Mouse (Mus musculus) brain, adult 2 months (tissue): Measurements from ENCODE around the gene Hao2.
A peak's percentile ranks its signal among the peaks of the same experiment; 100 is the strongest.

Experiments
- DNase-seq: peaks from one replicate; pipeline ENCODE4 v3.0.0; 2011; ENCODE audit warnings: low read depth, low spot score

The Hao2 gene

DNA sequence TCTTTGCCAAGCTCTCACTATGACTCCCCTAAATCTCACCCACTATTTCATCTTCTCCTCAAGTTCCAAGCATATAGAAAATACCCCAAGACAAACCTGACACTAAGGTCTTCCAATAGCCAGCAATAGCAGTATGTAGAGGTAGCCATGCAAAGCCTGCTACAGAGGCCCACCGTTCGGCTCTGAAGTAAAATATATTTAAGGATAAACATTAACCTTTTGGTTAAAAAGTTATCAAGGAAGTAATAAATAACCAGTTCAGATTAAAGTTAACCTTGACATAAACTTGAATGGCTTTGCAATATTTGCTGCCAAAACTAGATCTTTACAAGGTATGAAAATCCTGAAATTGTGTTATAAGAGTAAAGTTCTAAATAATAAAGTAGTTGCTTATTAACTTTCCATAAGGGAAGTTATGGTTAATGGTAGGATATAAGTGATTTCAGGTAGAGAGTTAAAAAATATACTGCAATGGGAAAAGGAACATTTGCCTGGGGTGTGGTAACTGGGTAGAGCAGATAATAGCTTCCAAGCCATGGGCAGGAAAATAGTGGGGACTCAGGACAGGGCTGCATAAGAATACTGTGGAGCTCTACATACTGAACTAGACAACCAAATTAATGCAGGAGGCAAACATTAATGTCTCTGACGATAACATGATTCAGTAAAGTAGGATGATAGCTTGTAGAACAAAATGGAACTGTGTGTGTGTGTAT is at the start of gene Hao2:
TSS of gene Hao2 (minus strand) at position 183 of the 716 bp plus-strand sequence.
- DNase-seq: no peak

- DNase-seq: no peak
Observed at GRCm38 (mm10) chr3:98941601-98942000, 48.6 kb upstream of the Hao2 start.

GRCm38 (mm10) chr3:98941066-98941551 is 48.1 kb upstream of the Hao2 start:
- DNase-seq: no peak

DNA sequence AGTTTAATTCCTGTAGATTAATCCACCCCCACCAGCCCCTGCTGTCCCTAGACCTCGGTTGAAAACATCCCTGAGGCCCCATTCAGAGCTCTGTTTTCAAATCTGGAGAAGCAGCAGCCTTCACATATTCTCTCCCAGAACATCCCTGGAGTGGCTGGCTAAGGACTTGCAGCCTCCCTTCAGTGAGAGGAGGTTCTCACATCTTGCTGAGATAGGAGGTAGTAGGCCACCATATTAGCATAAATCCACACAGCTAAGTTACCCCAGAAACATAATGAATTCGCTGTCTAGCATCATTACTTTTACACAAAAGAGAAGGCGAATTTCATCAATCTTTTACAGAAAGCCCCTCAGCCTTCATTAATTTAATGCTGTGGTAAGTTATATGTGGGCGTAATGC is 47.2 kb upstream of the Hao2 start:
- no peak for DNase-seq

DNA sequence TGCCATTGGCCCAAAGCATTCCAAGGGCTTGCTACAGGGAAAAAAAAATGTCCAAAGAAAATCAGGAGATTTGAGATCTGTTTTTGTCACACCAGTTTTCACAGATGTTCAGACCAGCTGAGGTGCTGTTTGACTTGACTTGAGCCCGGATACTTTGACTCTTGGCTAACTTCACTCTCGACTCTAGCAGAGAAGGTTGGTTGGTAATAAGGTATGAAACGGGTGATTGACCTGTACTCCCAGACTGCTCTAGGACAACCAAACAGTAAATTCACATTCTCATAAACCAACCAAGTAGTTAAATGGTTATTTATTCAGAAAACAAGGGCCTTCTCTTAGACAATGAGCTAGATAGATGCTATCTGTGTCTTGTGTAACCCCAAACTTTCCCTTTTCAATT is 43.4 kb upstream of the Hao2 start:
- no peak for DNase-seq

DNA sequence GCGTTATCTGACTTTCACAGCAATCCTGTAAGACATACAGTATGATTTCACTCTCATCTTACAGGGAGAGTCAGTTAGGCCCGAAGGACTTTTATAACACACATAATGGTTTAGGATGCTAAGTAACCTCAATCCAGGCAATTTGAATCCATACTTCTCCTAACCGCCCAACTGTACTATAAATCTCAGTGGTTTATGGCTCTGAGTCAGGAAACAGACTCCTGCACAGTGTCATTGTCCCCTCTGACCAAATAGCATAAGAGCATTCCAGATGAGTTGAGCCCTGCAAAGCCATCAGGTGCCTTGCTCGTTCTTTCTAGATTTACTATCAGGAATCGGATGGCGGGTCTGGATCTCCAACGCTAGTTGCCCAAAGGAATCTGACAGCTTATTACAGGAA is 41.6 kb upstream of the Hao2 start:
- DNase-seq: no peak

GRCm38 (mm10) chr3:98934041-98934440 is 41.0 kb upstream of the Hao2 start:
- DNase-seq: no peak

- no peak for DNase-seq
Observed at GRCm38 (mm10) chr3:98932421-98932820, 39.4 kb upstream of the Hao2 start.

DNA sequence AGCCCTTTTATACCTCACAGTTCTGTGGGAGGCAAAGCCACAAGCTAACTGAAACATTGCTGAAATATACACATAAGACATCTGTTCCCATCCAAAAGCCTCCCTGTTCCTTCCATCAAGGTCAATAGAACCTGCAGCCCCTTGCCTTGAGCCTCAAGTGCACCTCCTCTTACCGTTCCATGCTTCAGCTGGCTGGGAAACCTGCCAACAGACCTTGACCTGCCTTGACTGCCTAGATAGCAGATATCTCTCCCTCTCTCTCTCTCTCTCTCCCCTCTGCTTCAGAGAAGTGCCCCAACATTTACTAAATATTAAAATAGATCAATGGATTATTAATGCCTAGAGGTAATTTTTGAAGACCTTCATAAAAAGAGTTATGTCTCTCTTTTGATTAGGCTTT is 38.8 kb upstream of the Hao2 start:
- no peak for DNase-seq

GRCm38 (mm10) chr3:98920417-98920816 is 27.4 kb upstream of the Hao2 start:
- no peak for DNase-seq

DNA sequence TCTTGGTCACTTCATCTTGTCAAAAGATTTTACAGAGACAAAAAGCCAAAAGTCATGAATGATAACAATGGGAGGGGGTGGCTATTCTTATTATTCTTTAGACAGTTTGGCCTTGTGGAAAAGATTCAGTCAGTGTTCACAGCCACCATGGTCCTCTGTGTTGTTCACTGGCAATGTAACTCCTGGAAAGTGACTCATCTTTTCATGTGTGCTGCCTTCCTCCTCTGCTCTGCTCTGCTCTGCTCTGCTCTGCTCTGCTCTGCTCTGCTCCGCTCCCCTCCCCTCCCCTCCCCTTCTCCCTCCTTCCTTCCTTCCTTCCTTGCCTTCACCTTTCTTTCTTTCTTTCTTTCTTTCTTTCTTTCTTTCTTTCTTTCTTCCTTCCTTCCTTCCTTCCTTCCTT is 24.2 kb upstream of the Hao2 start:
- DNase-seq: no peak

GRCm38 (mm10) chr3:98916856-98917255 is 23.8 kb upstream of the Hao2 start:
- DNase-seq: no peak

GRCm38 (mm10) chr3:98915659-98916058 is 22.6 kb upstream of the Hao2 start:
- DNase-seq: peak; percentile 62

DNA sequence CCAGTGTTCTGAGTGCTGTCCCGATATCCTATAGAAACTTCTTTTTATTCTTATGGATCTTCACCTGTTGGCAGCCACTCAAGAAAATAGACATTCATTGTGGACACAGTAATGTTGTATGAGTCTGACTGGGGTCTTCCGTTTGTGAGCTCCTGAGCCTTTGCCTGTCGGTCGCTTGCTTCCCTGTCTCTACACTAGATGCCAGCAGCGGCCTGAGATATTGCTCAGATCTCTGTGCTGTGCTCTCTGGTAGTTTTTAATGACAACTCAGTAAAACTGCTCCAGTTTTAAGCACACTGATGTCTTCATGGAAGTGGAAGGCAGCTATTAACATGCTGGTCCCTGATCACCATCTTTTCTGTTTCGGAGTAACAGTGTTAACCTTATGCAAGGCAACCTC is 20.6 kb upstream of the Hao2 start:
- no peak for DNase-seq

- no peak for DNase-seq
Observed at GRCm38 (mm10) chr3:98897606-98898005, 4.6 kb upstream of the Hao2 start.

DNA sequence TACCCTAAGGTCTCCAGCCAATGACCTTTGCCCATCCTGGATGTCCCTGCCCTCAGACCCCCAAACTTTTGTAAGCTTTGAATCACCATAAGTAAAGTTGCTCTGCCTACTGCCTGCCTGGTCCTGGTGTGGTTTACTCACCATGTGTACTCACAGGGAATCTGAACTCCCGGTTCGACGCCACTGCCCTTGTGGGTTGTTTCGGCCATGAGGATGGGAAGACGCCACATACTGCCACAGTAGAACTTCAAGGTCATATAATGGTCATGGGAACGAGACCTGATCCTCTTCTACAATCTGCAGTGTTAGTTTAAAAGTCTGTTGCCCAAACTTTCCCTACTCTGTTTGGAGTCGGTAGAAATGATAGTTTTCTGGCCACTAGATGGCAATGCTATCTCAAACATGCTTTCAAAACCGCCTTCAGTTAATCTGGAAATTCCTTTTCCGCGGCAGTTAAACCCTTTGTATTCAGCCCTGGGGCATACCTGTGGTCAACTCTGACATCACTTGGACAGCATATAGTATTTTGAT is 2.1 kb upstream of the Hao2 start:
- peak; percentile 49 for DNase-seq

- DNase-seq: no peak
Observed at GRCm38 (mm10) chr3:98890430-98890829, 2.6 kb downstream of the Hao2 start.

- DNase-seq: no peak
Observed at GRCm38 (mm10) chr3:98888206-98888605, 4.8 kb downstream of the Hao2 start.

DNA sequence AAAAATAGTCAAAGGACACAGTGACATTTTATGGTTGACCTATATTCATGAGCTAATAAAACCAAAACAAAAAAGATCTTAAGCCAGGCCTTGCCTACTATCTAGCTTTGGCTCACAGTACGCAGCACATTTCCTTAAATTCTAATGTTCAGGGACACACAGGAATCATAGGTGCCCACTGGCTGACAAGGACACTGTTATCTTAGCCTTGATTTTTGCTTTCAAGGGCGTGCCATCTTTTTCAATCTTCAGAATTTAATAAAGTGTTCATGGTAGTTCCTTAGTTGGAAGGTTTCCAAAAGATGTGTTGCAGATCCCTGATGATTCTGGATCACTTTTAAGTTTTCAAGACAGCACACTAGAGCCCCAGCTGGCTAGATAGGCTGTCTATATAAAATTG is 12.2 kb downstream of the Hao2 start:
- DNase-seq: no peak

DNA sequence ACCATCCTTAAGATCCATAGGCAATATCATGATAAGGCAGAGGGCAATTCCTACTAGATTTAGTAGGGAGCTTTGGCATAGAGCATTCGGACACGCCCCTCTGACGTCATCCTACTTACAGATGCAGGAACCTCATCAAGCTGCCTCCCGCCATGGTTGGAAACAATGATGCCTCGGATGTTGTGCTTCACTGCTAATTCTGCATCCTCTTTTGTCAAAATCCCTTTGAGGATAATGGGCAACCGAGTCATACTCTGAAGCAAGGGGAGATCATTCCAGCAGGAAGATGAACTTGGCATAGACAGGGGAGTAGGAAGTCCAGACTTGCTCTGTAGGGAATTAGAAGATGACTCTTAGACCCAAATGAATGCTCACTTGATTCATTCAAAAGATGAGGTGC is 12.8 kb downstream of the Hao2 start:
- DNase-seq: no peak

GRCm38 (mm10) chr3:98868219-98868618 is 24.8 kb downstream of the Hao2 start:
- no peak for DNase-seq

DNA sequence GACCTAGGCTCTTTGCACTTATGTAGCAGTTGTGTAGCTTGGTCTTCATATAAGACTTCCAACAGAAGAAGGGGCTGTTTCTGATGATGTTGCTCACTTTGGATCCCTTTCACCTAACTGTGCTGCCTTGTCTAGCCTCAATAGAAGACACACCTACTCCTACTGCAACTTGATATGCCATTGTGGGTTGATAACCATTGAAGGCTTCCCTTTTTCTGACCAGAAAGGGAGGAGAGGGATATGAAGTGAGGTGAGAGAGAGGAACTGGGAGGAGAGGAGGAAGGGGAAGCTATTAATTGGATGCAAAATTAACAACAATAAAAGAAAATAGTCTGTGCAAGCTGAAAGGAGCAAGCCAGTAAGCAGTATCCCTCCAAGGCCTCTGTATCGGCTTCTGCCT is 30.2 kb downstream of the Hao2 start:
- no peak for DNase-seq

- no peak for DNase-seq
Observed at GRCm38 (mm10) chr3:98859576-98859975, 33.5 kb downstream of the Hao2 start, which contains the start of gene Hsd3b1. Gene Hsd3b1, minus strand, starts transcription at chr3:98859794.

DNA sequence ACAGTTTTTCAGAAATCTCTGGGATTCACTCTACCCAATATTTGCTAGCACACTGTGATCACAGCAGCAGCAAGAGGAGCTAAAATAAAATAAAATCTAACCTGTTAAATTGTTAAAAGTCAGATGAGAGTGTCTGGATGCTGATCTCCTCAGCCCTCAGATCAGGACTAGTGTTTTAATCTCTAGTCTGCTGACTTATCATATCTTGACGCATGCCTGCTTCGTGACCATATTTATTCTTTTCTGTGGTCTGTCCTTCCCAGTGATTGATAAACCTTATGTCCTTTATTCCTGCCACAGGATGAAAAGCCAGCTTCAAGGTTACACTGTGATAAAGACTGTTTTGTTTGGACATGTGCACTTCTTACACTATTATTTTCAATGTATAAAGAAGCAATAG is 35.0 kb downstream of the Hao2 start:
- no peak for DNase-seq
